Mouse (Mus musculus): ENCODE measurements around the gene D11Wsu47e. TPM values are rescaled to one million over a fixed set of nuclear protein-coding genes. Genes with fewer than 3 reads are reported as not detected.

D11Wsu47e gene
- total RNA-seq, 1 experiment = 38.5 TPM

GRCm38 (mm10) chr11:113726994-113727888, 43.0 kb downstream of the D11Wsu47e start:
- H3K27ac ChIP-seq (ENCODE audit: insufficient read depth, low read depth, low read length, poor library complexity, severe bottlenecking) = no peak overlapping the region
- no peaks in the 10 kb centered on the region for H3K9me3 ChIP-seq (ENCODE audit: control insufficient read depth, insufficient read depth, low read depth, low read length)
- peaks cover 4 to 23% of the 10 kb centered on the region in 2 experiments; a peak in 2 of 4 replicates for H3K4me1 ChIP-seq (ENCODE audit: control insufficient read depth in 2 of 2, insufficient read depth in 2 of 2, low read length in 2 of 2, poor library complexity in 1 of 2)
- H3K4me3 ChIP-seq (ENCODE audit: insufficient read depth in 1 of 2, low read depth in 1 of 2, low read length in 2 of 2, poor library complexity in 1 of 2, severe bottlenecking in 1 of 2) = no peak overlapping the region
- H3K36me3 ChIP-seq (ENCODE audit: control insufficient read depth, insufficient read depth, low read length, poor library complexity, severe bottlenecking) = peaks cover 33% of the 10 kb centered on the region
- H3K9ac ChIP-seq (ENCODE audit: insufficient read depth, low read depth, low read length, poor library complexity, severe bottlenecking) = no peak overlapping the region
- TF ChIP-seq HCFC1 (IDR thresholded peaks at IDR 0.05; ENCODE audit: borderline replicate concordance, insufficient read depth, low read length) = no peak
- no peak for TF ChIP-seq ZNF384 (IDR thresholded peaks at IDR 0.05; ENCODE audit: low read depth, low read length)
- TF ChIP-seq ZC3H11A (IDR thresholded peaks at IDR 0.05; ENCODE audit: borderline replicate concordance, low read depth, low read length) = no peak
- TF ChIP-seq MAFK (IDR thresholded peaks at IDR 0.05; ENCODE audit: insufficient read depth, low read depth, low read length) = no peak
- no peak for TF ChIP-seq CHD2 (IDR thresholded peaks at IDR 0.05; ENCODE audit: low read depth, low read length)
- DNase-seq (ENCODE audit: low read depth, low spot score) = no peak
- in situ Hi-C loops (cut with MboI; ENCODE audit: low sequenced_read_pairs in 2 of 2, unreplicated experiment in 2 of 2) = no loop called here

- H3K9ac ChIP-seq (ENCODE audit: insufficient read depth, low read depth, low read length, poor library complexity, severe bottlenecking) = no peak overlapping the region
- in situ Hi-C loops (cut with MboI; ENCODE audit: low sequenced_read_pairs in 2 of 2, unreplicated experiment in 2 of 2) = no loop called here
- no peak overlapping the region for H3K4me3 ChIP-seq (ENCODE audit: insufficient read depth in 1 of 2, low read depth in 1 of 2, low read length in 2 of 2, poor library complexity in 1 of 2, severe bottlenecking in 1 of 2)
- peaks cover 1 to 22% of the 10 kb centered on the region in 2 experiments; a peak in 2 of 4 replicates for H3K4me1 ChIP-seq (ENCODE audit: control insufficient read depth in 2 of 2, insufficient read depth in 2 of 2, low read length in 2 of 2, poor library complexity in 1 of 2)
- H3K27ac ChIP-seq (ENCODE audit: insufficient read depth, low read depth, low read length, poor library complexity, severe bottlenecking) = no peak overlapping the region
- no peak for DNase-seq (ENCODE audit: low read depth, low spot score)
- peaks cover 33% of the 10 kb centered on the region for H3K36me3 ChIP-seq (ENCODE audit: control insufficient read depth, insufficient read depth, low read length, poor library complexity, severe bottlenecking)
- no peak for TF ChIP-seq ZC3H11A (IDR thresholded peaks at IDR 0.05; ENCODE audit: borderline replicate concordance, low read depth, low read length)
- no peak for TF ChIP-seq MAFK (IDR thresholded peaks at IDR 0.05; ENCODE audit: insufficient read depth, low read depth, low read length)
- TF ChIP-seq CHD2 (IDR thresholded peaks at IDR 0.05; ENCODE audit: low read depth, low read length) = no peak
- no peak for TF ChIP-seq HCFC1 (IDR thresholded peaks at IDR 0.05; ENCODE audit: borderline replicate concordance, insufficient read depth, low read length)
- TF ChIP-seq ZNF384 (IDR thresholded peaks at IDR 0.05; ENCODE audit: low read depth, low read length) = no peak
- H3K9me3 ChIP-seq (ENCODE audit: control insufficient read depth, insufficient read depth, low read depth, low read length) = no peaks in the 10 kb centered on the region
Observed at GRCm38 (mm10) chr11:113727992-113728391, 43.8 kb downstream of the D11Wsu47e start.

GRCm38 (mm10) chr11:113729239-113729638, 45.0 kb downstream of the D11Wsu47e start:
- TF ChIP-seq HCFC1 (IDR thresholded peaks at IDR 0.05; ENCODE audit: borderline replicate concordance, insufficient read depth, low read length) (no peak), CHD2 (IDR thresholded peaks at IDR 0.05; ENCODE audit: low read depth, low read length) (no peak), MAFK (IDR thresholded peaks at IDR 0.05; ENCODE audit: insufficient read depth, low read depth, low read length) (no peak), ZNF384 (IDR thresholded peaks at IDR 0.05; ENCODE audit: low read depth, low read length) (no peak), ZC3H11A (IDR thresholded peaks at IDR 0.05; ENCODE audit: borderline replicate concordance, low read depth, low read length) (no peak)
- peaks cover 33% of the 10 kb centered on the region for H3K36me3 ChIP-seq (ENCODE audit: control insufficient read depth, insufficient read depth, low read length, poor library complexity, severe bottlenecking)
- peaks cover 2 to 22% of the 10 kb centered on the region in 2 experiments; a peak in 2 of 4 replicates for H3K4me1 ChIP-seq (ENCODE audit: control insufficient read depth in 2 of 2, insufficient read depth in 2 of 2, low read length in 2 of 2, poor library complexity in 1 of 2)
- no peak for DNase-seq (ENCODE audit: low read depth, low spot score)
- H3K9ac ChIP-seq (ENCODE audit: insufficient read depth, low read depth, low read length, poor library complexity, severe bottlenecking) = 0 out of 2 replicates have a peak overlapping the region, but pooled peaks have one; percentile 17
- H3K27ac ChIP-seq (ENCODE audit: insufficient read depth, low read depth, low read length, poor library complexity, severe bottlenecking) = no peak overlapping the region
- H3K9me3 ChIP-seq (ENCODE audit: control insufficient read depth, insufficient read depth, low read depth, low read length) = no peaks in the 10 kb centered on the region
- no peak overlapping the region for H3K4me3 ChIP-seq (ENCODE audit: insufficient read depth in 1 of 2, low read depth in 1 of 2, low read length in 2 of 2, poor library complexity in 1 of 2, severe bottlenecking in 1 of 2)
- in situ Hi-C loops (cut with MboI; ENCODE audit: low sequenced_read_pairs in 2 of 2, unreplicated experiment in 2 of 2) = no loop called here

- Histone ChIP-seq H3K9me3 (ENCODE audit: control insufficient read depth, insufficient read depth, low read depth, low read length) (no peaks in the 10 kb centered on the region), H3K27ac (ENCODE audit: insufficient read depth, low read depth, low read length, poor library complexity, severe bottlenecking) (no peak overlapping the region), H3K4me3 (ENCODE audit: insufficient read depth in 1 of 2, low read depth in 1 of 2, low read length in 2 of 2, poor library complexity in 1 of 2, severe bottlenecking in 1 of 2) (no peak overlapping the region), H3K36me3 (ENCODE audit: control insufficient read depth, insufficient read depth, low read length, poor library complexity, severe bottlenecking) (peaks cover 33% of the 10 kb centered on the region), H3K9ac (ENCODE audit: insufficient read depth, low read depth, low read length, poor library complexity, severe bottlenecking) (no peak overlapping the region), H3K4me1 (ENCODE audit: control insufficient read depth in 2 of 2, insufficient read depth in 2 of 2, low read length in 2 of 2, poor library complexity in 1 of 2) (peaks cover 5 to 27% of the 10 kb centered on the region in 2 experiments; a peak in 3 of 4 replicates)
- no peak for DNase-seq (ENCODE audit: low read depth, low spot score)
- in situ Hi-C loops (cut with MboI; ENCODE audit: low sequenced_read_pairs in 2 of 2, unreplicated experiment in 2 of 2) = no loop called here
- TF ChIP-seq HCFC1 (IDR thresholded peaks at IDR 0.05; ENCODE audit: borderline replicate concordance, insufficient read depth, low read length) = no peak
Observed at GRCm38 (mm10) chr11:113729917-113730316, 45.7 kb downstream of the D11Wsu47e start.

Measured in ES-E14 (cell line).